Mouse (Mus musculus) cerebellum, postnatal 14 days (tissue): ENCODE results near the gene Art1.

Experiments
- DNase-seq, 2 experiments: peaks; one replicate each; pipeline ENCODE4 v3.0.0; 2021; ENCODE audit warnings: mixed read lengths in 2 of 2

Gene Art1

DNA sequence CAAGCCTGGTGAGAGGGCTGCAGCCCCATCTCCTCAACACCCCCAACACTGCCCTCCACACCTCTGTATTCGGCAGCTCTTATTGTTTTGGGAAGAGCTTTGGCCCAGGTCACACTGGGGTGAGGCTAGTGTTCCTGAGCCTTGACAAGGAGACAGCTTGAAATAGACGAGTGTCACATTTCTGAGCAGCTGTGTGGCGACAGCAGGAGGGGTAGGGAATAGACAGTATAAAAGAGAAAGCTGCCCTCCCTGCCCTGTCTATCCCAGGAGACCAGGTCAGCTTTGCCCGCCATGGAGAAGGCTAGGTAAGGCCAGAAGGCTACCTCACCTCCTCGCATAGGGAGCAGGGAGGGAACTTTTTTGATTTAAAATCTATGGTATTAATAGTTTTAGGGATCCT lies at the start of gene Art1:
TSS of gene Art1 (plus strand) at position 257 of the 400 bp plus-strand sequence.
- no peak for DNase-seq

DNA sequence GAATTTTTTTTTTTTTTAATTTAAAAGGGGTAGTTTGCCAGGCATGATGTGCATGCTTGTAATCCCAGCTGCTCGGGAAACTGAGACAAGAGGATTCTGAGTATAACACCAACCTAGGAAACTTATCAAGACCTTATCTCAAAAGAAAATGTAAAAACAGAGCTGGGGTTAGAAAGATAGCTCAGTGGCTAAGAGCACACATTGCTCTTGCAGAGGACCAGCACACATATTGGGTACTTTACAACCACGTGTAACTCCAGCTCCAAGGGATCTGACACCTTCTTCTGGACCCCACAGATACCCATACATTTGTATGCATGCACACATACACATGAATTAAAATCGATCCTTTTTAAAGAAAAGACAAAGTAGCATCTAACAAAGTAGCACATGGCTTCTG lies 40.2 kb upstream of the Art1 start:
- no peak for DNase-seq

DNA sequence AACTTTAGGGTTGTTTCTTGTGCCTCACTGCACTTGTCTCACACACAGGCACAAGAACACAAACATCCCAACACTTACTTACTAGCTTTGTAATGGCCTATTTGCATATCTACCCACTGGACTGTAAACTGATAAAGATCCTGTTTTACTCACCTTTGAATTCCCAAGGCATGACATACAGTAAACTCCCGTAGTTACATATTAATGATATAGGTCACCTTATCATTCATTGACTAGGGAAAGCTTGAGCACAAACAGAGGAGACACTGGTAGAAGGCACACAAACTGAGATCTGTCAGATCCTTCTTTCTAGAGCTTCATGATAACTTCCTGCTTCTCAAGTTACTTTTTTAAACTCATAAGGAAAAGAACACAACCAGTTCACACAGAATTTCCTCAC lies 39.3 kb upstream of the Art1 start:
- no peak for DNase-seq

DNA sequence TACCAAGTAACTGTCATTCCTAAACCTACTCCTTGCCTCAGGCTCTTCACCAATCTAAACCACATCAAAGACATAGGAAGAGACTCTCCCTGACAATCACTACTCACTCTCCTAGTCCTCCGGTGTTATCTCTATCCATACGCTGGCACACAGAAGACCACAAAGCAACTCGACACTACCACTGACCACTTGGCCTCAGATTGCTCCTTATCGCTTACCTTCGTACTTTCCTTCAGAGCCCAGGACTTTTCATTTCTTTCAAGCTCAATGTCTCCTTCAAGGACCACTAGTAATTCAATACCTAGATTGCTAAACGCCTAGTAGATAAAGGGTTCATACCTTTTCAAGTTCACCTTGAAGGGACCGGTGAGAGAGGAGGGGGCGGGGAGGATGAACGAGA lies 37.7 kb upstream of the Art1 start:
- no peak for DNase-seq

DNA sequence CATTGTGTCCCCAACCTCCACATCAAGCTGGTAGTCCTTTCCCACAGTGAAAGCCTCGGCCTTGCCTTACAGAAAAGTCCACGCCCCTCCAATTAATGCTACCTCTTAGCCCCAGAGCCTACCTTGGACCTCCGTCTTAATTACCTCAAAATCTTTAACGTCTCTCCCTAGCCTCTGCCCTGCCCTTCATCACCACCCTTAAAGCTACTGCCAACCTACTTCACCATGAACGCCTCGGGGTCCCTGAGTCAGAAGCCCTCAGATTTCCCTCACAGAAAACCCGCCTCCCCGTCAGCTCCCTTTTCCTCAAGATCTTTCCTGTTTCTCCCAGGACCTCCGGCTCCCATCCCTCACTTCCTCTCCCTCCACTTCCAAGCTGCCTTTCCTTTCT lies 36.9 kb upstream of the Art1 start:
- no peak for DNase-seq

DNA sequence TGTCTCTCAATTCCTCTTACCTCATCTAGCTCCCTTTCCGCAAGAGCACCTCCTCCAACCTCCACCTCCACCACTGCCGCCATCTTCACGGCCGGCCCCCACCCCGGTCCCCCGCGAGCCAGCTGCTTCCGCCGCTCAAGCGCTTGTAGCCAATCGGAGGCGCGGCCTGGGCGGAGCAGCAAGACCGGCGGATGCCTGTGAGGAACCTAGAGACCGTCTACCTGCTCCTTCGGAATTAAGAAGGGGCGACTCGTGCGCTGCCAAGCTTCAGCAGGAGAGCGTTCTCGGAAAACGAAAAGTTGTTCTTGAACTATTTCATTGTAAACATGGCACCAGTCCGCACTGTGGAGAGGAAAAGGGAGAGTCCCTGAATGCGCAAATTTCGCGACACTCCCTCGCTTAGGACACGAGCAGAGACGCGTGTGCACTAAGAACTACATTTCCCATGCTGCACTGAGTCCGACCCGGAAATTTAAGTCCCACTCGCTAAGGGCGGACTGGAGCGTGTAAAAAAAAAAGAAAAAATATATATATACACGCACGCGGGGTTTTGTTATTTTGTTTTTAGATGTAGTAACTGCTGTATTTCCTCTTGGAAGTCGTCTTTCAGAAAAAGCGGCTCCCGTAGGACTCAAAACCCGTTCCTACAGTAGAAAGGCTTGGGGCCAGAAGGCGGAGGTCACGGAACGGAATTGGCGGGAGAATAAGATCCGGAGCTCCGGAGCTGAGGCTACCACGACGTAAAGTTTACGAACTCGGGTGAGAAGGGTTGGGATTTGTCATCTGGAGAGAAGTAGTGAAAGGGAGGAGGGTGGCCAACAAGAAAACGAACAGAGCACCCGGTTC lies 36.3 kb upstream of the Art1 start, which contains the start of the genes Rnf121, Xndc1 and Xntrpc:
TSS of gene Rnf121 (minus strand) at position 424 of the 846 bp plus-strand sequence.
TSS of gene Xndc1 (plus strand) at position 466 of the 846 bp plus-strand sequence.
TSS of gene Xntrpc (plus strand) at position 668 of the 846 bp plus-strand sequence.
- DNase-seq: peak; percentile 93 to 94

DNA sequence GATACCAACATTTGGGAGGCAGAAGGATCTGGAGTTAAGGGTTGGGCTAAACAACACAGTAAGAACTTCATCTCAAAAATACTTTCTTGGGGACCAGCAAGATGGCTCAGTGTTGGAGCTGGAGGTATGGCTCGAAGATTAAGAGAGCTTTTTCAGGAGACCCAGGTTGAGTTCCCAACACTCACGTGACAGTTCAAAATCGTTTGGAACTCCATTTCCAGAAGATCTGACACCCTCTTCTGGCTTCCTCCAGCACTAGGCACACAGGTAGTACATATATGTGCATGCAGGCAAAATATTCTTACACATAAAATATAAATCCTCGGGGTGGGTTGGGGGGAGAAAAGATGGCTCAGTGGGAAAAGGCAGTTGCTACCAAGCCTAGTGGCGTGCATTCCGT lies 35.2 kb upstream of the Art1 start:
- no peak for DNase-seq

DNA sequence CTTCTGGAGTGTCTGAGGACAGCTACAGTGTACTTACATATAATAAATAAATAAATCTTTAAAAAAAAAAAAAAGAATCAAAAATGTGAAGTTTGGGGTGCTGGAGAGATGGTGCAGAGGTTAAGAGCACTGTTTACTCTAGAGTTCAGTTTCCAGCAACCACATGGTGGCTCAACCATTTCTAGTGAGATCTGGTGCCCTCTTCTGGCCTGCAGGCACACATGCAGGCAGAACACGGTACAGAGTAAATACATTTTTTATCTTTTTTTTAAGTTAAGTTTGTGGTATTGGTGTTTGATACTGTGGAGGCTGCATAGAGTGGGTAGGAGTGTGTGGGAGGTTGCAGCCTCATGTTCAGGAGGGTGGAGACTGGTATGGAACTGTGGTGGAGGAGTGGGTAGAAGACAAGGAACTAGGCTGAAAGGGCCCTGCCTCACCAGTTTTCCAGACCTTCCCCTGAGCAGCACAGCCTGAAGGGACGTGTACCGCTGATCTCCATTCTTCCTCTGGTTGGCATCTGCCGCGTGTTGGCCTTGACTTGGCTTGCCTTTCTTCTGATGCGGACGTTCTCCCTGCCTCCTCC lies 24.7 kb upstream of the Art1 start:
- DNase-seq: peak in 1 of 2 experiments; percentile 29

DNA sequence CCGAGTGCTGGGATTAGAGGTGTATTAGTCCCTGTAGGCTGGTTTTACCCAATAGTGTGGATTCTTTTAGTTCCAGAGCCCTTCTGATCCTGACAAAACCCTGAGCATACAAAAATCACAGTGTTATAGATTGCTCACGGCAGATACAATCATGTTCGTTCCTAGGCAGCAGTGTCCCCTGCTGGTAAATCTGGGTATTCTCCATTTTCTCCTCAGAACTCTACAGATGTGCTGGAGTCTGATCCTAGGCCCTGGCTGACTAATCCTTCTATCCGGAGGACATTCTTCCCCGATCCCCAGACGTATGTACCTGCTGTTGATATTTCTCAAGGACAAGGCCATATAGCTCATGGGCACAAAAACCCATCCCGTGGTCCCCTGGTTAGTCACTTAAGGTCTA lies 23.0 kb upstream of the Art1 start:
- peak; percentile 55 to 68 for DNase-seq

DNA sequence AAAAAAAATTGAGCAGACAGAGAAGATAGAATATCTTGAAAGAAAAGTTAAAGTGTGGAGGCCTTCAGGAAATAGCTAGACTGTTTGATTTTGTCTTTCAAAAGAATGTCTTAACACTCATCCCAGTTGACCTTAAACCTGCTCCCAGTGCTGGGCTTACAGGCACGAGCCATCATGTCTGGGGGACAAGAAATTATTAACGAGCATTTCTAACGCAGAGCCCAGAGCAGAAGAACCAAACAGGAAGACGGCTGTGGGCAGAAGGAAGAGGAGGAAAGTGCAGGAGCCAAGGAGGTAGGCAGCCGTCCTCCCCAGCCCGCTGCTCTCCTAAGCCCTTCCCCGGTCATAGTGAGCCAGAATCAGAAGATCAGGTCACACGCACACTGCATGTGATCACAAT lies 21.2 kb upstream of the Art1 start:
- DNase-seq: no peak

DNA sequence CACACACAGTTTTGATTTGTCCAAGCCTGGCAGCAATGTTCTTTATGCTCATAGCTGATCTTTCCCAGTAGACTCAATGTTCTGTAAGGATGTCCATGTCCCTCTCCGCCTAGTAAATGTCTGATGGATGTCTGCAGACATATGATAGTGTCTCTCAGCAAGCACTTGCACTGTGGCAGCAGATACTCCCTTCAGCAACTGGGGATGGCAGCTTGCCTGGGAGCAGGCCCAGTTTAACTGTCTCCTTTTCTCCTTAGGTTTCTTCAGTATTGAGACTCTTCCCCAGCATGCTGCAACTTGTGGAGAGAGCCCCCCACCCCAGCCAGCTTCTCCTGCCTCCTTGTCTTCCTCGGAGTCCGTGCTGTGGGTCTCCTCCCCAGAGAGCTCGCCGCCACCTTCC lies 19.8 kb upstream of the Art1 start:
- DNase-seq: no peak

DNA sequence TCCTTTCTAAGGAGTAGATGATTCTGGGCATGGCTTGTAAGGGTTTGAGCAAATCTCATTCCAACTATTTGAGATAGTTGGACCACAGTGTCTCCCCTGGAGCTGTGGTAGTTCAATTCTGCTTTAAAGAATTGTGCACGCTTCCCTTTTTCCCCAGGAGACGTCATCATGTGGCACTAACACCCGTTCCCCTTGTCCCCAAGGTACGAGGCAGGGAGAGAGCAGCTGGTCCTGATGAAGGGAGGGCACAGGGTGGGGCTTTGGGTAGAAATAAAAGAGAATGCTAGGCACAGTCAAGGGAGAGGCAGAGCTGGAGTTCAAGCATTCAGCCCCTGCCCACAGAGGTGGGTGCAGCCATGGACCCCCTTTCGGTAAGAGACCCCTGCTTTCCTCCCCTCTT lies 18.7 kb upstream of the Art1 start, which contains the start of gene Trpc2:
TSS of gene Trpc2 (plus strand) at position 301 of the 400 bp plus-strand sequence.
- no peak for DNase-seq

DNA sequence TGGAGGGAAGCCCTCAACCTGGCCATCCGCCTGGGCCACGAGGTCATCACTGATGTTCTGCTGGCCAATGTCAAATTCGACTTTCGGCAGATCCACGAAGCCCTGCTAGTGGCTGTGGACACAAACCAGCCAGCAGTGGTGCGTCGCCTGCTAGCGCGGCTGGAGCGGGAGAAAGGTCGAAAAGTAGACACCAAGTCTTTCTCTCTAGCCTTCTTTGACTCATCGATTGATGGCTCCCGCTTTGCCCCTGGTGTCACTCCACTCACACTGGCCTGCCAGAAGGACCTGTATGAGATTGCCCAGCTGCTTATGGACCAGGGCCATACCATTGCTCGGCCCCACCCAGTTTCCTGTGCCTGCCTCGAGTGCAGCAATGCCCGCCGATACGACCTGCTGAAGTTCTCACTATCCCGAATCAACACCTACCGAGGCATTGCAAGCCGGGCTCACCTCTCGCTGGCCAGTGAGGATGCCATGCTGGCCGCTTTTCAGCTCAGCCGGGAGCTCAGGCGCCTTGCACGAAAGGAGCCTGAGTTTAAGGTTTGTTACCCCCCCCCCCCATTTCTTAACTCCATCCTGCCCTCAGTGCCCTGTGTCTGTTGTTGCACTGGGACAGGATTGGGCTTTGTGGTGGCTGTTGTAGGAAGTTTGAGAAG lies 17.4 kb upstream of the Art1 start:
- DNase-seq: no peak

DNA sequence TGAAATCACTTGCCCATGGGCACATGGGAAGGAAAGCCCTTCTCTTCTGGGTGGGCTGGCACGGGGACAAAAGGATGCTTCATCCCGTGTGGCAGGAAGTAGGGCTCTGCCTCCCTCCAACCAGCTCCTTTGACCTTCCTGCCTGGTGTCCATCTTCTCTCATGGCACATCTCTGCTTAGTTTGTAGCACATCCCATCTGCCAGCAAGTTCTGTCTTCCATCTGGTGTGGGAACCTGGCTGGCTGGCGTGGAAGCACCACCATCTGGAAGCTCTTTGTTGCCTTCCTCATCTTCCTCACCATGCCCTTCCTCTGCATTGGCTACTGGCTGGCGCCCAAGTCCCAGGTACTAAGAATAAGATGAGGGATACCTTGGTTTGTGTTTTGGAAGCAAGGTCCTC lies 14.2 kb upstream of the Art1 start:
- DNase-seq: peak; percentile 41 to 46

DNA sequence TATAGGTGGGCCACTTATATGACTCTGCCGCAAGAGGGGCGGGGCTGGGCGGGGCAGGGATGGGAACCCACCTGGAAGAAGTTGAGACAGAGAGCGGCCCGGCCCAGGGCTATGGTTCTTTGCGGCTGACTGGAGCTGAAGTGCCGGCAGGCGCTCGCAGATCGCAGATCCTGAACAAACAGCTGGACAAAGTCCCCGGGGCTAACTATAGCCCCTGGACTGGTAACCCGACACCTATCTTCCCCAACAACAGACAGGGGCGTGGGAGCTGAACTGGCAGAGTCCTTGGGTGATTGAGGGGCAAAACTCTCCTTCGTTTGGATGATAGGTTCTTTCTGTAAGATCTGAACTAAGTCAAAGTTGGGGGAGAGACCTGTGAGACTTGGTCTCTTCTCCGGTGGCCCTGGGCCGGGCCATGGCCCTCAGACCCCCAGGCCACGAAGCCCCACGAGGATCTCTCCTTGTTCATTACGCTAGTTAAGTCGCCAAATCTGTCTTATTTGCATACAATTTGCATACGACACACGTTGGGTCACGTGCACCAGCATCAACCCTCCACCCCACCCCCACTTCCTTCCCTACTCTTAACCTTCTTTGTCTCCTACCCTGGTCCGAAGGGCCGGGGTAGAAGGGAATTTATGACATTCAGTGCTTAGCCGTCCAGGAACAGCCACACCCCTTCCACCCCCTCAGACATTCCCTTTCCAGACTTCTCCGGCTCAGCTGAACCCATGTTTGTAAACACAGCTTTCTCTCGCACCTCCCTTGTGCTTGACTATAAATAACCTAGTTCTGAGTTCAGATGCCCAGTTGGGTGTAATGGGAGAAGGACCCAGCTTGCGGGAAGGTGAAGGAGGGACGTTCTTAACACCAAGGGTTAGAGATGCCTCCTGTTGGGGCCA lies 1.5 kb upstream of the Art1 start:
- DNase-seq: no peak

DNA sequence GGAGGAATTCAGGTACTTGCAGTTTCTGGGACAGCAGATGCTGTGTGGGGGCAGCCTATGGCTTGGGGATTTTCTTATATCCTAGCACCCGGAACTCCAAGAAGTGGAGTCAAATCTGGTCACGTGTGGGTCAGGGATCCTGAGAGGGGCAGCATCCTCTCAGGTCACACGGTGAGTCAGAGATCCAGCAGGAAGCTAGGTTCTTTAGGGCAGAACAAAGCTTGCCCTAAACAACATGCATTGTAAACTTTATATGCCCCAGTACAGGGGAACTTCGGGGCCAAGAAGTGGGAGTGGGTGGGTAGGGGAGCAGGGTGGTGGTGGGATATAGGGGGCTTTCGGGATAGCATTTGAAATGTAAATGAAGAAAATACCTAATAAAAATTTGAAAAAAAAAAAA lies 675 bp upstream of the Art1 start:
- DNase-seq: no peak

DNA sequence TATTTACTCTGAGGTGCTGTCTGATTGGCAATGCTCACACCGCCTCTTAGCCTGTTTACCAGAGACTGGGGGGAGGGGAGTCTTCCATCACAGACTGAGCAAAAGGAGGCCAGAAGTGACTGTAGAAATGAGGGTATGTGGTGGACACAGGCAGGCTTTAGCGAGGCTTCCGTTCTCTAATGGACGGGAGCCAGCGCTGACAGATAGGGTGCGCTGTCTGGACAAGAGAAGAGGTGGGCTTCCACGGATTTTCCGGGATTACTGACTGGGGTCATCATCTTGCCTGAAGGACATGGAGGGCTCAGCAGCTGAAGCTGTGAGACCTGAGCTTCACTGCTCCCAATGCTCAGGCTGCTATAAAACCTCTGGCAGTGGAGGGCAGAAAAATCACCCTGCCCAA lies 698 bp downstream of the Art1 start:
- peak in 1 of 2 experiments; percentile 38 for DNase-seq

DNA sequence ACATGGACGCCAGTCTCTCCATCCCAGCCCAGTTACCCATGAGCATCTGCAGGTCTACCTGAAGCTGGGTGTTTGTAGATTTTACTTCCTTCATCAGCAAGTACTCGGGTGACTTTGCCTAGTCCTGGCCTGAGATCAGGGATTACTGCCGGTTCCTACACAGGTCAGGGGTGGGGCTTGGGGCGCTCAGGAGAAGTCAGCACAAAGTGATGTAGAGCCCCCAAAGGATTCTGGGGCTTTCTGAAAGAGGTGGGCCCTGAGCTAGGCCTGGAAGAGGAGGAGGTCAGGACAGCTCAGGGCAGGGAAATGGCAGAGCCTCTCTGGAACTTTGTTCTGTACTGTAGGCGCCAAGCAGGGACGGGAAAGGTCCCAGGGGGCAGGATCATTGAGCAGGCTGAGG lies 1.2 kb downstream of the Art1 start:
- DNase-seq: no peak

DNA sequence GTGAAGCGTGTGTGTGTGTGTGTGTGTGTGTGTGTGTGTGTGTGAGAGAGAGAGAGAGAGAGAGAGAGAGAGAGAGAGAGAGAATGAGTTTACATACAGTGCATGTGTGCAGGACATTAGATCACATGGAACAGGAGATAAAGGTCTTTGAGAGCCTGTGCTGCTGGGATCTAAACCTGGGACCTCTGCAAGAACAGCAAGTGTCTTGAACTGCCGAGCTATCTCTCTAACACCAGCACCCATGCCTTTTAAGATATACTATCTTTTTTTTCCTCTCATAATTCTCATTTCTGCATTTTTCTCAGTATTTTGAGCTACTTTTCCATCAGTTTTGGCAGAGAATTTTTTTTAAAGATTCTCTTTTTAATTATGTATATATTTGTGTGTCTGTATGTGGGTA lies 2.0 kb downstream of the Art1 start:
- DNase-seq: no peak

DNA sequence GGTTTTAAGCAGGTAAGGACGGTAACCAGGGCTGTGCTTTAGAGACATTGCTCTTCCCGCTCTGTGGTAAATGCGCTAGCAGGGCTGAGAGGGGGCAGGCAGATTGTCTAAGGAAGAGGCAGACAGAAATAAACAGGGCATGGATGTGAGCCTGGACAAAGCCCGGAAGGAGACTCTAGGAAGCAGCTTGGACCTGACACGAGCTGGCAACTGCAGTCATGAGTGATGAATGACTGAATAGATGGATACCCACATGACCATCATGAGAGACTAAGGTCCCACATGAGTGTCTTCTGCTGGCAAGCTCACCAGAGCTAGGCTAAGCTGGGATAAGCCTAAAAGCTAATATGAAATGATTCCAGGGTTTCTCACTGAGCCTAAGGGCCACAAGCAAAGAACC lies 2.6 kb downstream of the Art1 start:
- DNase-seq: peak; percentile 65 to 69

DNA sequence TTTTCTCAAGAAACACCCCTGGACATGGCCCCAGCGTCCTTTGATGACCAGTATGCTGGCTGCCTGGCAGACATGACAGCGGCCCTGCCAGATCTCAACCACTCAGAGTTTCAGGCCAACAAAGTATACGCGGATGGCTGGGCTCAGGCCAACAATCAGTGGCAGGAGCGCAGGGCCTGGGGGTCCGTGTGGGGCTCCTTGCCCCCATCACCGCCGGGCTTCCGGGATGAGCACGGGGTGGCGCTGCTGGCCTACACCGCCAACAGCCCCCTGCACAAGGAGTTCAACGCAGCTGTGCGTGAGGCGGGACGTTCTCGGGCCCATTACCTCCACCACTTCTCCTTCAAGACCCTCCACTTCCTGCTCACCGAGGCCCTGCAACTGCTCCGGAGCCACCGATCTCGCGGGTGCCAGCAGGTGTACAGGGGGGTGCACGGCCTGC lies 5.2 kb downstream of the Art1 start:
- peak; percentile 48 to 54 for DNase-seq

DNA sequence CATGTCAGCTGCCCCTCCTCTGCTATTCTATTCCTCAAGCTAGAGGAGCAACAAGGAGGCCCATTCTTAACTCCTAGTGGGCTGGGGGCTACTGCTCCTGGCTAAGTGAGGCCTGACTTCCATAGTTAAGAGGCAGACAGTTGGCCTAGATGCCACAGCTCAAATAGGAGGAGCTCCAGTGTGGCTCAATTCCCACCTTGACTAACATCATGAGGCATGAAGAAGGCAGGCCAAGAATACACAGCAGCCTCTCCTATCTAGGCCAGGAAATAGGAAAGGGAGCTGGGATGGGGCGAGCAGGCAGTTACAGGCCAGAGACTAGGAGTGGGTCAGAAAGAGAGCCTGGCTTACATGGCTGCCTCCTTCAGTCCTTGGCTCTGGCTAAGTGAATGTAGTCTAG lies 6.7 kb downstream of the Art1 start:
- no peak for DNase-seq

DNA sequence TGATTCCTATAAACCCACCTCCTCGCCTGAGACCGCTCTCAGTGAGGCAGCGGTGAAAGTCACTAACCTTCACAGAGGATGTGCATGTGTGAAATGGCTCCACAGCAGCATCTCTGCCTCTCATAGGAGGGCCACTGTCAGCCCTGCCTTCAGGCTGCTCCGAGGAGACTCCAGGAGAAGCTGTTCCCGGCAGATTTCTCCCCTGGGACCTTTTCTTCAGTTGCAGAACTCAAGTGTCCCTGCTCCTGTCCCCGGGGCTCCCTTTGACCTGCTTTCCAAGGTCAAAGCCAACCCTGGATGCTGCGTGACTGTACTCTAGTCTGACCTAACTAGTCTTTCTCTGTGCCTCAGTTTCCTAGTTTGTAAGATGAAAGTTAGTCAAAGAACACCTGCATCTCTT lies 7.6 kb downstream of the Art1 start, which contains the start of gene Art5:
TSS of gene Art5 (minus strand) at position 319 of the 400 bp plus-strand sequence.
- DNase-seq: no peak
